Mouse (Mus musculus) liver, adult (tissue): Measurements from ENCODE around the gene Rnf126.

ENCODE experiments used
- GATA4 ChIP-seq: IDR thresholded peaks from 2 replicates; pipeline ENCODE4 v1.6.1; 2014; ENCODE audit warnings: mild to moderate bottlenecking, low read length; ENCODE audit not compliant: insufficient replicate concordance

Gene Rnf126

DNA sequence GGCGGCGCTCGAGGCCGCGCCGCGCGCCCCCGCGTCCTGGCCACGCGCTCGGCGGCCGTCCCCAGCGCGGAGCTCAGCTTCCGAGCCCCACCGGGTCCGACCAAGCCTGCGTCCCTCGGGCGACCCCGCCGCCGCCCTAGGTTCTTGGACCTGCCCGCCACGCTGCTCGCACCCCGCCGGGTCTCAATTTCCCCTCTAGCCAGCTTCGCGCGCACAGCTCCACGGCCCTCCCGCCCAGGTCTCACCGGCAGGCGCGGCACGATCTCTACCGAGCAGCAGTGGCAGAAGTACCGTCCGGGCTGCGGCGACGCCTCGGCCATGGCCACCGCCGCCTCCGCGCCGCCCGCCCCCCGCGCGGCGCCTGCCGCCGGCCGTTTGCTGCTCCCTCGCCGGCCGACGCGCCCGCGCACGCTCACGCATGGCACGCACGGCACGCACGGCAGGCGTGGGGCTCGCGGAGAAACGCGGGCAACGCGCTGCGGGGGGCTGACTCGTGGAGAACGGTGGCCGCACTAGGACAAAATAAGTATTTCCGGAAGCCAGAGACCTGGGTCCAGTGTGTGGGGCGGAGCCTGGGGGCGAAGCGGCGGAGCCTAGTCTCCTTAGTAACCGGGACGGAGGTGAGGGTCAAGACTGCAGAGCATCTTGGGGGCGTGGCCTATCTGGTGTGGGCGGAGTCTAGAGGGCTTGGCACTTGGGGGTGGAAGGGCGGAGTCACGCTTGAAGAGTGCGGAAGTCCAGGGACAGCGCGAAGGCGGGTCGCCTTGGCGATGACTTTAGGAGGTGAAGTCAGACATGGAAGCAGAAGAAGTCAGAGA, at the start of gene Rnf126:
Rnf126 (minus strand) TSS at position 445 of the 818 bp plus-strand sequence.
- peak; percentile 22; the same call in 1 of the 2 replicates for TF ChIP-seq GATA4

DNA sequence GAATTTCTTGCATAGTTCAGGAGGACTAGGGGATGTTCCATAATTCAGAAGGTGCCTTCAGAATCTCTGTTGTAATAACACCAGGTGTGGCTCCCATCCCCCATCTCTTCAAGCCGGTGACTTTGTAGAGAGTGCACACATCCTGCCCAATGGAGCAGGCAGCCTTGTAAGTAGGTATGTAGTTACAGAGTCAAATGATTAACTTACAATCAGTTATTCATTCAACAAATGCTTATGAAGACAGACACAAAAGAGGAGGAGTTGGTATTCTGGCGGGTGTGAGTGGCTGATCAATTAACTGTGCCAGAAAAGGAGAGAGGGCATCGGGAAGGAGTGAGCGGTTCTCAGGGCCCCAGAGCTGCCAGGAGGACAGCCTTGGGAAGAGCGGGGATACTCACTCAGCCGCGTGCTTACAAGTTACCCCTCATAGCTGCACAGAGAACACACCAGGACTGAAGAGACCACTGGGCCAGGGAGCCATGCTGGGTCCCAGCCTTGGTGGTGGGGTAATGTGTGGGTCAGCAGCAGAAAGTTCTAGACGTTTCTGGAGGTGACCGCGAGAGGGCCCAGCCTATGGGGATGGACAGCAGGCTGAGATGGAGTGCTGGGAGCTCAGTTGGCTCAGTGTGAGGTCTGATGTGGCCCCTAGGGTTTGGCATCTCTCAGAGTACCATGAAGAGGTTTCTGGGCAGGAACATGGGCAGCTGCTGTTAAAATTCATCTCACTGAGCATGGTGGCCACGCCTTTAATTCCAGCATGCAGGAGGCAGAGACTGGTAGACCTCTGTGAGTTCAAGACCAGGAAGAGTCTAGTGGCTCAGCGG, 49.1 kb upstream of the Rnf126 start:
- no peak for TF ChIP-seq GATA4

DNA sequence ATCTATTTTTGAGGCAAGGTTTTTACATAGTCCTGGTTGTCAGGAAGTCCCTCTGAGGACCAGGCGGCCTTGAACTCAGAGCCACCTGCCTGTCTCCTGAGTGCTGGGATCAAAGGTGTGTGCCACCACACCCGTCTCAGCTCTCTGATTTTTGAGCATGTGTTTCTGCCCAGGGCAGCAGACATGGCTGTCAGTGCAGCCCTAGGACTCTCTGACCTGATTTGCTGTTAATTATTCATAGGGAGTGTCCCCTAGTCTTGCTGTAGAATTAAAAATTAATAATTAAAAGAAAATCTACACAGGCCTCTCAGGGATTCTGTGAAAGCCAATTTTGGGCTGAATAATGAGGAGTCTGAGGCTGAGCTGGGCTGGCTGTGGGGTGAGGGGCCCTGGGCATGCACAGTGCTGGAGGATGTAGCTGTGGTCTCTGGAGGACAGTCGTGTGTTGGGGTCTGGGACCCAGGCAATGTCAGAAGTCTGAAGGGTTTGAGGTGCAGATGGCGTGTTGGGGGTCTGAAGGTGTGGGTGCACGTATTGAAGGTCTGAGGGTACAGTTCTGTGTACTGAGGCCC, 47.6 kb upstream of the Rnf126 start:
- TF ChIP-seq GATA4: no peak; the same call in 1 of the 2 replicates

DNA sequence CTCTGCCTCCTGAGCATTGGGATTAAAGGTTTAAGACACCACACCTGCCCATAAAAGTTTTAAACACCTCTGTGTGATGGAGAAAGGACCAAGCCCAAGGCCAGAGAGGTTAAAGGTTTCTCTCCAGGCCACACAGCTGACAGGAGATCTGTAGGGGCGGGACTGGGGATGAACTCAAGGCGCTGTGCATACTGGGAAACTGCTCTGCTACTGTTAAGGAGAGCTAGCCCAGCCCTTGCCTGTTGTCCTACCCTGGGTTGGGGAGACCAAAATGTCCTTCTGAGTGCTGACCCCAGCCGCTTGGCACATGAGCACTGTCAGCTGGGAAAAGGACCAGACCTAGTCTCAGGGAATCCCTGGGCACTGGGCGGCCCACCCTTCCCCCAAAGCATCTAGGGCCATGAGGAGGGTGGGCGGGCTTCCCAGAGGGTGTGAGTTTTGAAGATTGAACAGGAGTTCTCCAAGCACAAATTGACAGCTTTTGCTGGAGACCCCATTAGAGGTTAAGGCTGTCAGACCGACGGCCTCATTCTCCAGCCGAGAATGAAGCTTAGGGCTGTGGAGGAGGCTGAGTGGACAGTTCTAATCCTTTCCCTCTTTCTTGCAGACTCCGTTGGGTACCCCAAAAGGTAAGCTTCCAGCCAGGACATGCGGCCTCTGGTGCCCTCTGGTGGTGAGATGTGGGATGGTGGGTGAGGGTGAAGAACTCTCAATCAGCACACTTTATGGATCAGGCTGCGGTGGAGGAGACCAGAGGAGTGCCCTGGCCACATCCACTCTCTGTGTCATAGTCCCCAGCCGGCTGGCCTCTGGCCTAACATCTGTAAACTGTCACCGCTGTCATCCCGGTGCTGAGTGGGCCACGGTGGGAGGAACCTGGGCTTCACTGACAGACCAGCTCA, 45.2 kb upstream of the Rnf126 start:
- TF ChIP-seq GATA4: no peak

DNA sequence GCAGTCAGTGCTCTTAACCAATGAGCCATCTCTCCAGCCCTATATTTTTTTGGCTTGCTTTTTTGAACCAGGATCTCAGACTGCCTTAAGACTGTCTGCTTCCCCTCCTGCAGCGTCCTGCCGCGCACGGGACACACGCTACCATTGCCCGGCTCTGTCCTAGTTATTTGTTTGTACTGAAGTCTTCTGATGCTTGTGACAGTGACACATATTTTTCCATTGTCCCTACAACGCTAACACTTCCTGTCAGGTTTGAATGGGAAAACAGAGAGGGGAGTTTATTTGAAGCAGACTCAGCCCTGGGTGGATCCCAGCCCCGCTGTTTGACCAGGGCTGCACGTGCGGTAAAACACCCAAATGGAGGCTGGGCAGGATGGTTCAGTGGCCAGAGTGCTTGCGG, 42.0 kb upstream of the Rnf126 start:
- no peak for TF ChIP-seq GATA4

GRCm38 (mm10) chr10:79807826-79808225, 41.1 kb upstream of the Rnf126 start:
- TF ChIP-seq GATA4: no peak

GRCm38 (mm10) chr10:79806972-79807371, 40.2 kb upstream of the Rnf126 start:
- TF ChIP-seq GATA4: no peak

DNA sequence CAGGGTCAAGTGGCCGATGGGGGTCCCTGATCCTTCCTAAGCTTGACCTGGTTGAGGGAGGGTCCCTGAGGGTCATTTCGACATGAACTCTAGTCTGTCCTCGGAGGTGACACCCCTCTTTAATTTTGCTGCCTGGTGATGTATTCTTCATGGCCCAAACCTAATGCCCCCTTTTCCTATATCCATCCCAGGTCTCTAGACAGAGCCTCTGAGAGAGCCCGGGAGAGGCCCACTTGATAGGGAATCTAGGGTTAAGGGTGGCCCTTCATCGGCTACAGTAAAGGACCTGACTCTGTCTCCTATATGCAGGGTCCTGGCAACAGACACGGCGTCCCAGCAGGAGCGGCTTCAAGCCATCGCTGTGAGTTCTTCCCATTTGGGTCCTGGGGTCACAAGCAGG, 39.6 kb upstream of the Rnf126 start:
- no peak for TF ChIP-seq GATA4

DNA sequence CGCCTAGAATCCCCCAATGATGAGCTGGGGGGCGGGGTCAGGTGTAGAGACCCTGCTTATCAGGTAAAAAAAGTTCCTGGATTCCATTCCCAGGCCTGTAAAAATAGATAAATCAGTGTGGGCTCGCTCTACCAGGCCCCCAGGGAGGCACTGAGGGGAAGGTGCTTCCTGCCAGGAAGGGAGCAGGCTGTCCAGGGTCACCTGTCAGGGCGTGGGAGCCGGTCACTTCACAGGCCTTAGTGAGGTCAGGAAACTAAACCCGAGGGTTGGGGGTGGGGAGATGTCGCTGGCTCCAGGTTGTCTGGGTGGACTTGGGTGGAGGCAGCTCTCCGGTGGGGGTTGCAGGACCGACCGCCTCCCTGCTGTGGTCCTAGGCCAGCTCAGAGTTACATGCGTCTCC, 38.9 kb upstream of the Rnf126 start:
- no peak for TF ChIP-seq GATA4

DNA sequence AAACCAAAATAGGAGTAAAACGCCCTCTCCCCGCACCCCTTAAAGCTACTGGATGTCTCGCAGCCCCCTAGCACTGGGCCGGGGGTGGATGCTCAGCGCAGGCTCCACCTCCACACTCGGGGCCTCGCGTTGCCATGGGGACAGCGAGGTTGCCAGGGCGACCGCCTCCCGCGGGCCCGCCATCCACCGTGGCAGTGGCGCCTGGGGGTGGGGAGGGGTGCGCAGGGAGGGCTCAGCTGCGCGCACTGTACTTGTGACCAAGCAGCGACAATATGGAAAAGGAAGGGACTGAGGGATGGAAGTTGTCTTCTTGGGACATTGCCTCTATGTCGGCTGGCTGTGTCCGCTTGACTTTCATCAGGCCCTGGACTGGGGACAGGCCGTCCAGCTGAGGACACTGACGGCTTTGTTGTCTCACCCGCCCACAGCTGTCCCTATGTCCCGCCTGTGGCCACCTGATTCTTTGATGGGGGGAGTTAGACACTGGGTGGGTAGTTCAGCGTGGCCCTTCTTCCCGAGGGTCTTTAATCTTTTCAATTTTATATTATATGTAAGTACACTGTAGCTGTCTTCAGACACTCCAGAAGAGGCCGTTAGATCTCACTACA, 37.1 kb upstream of the Rnf126 start:
- TF ChIP-seq GATA4: no peak

GRCm38 (mm10) chr10:79802331-79802971, 35.7 kb upstream of the Rnf126 start:
- TF ChIP-seq GATA4: no peak

GRCm38 (mm10) chr10:79801837-79802236, 35.1 kb upstream of the Rnf126 start:
- no peak for TF ChIP-seq GATA4

DNA sequence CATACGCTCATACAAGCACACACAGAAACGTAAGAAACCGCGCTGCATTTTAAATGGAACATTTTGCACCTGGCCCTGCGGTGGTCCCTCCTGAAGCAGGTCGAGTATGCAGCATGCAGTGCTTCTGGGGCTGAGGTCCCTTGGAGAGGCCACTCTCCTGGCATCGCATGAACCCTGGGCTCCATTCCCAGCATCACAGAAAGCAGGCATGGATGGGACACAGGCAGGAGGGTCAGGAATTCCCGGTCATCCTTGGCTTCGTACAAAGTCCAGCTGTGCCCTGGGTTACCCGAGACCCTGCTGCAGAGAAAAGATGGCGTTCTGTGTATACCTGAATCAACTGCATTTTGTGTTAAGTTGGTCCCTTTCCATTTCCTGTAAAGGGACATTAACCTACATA, 33.8 kb upstream of the Rnf126 start:
- no peak for TF ChIP-seq GATA4
